Mouse (Mus musculus) forebrain, embryonic 10.5 days (tissue): ENCODE measurements around the gene Ctnna2. TPM values are rescaled to one million over a fixed set of nuclear protein-coding genes. Genes with fewer than 3 reads are reported as not detected.

Experiments used
- DNase-seq: peaks from one replicate; pipeline ENCODE4 v3.0.0-alpha.2; 2017; ENCODE audit warnings: low spot score; ENCODE audit errors: extremely low spot score
- H3K27ac ChIP-seq: fragments of 300-500 bp; sonication (generic); 2 replicates; pipeline ENCODE4 v1.5.1; 2016; ENCODE audit warnings: mild to moderate bottlenecking
- H3K27me3 ChIP-seq: fragments of 300-500 bp; sonication (generic); 2 replicates; pipeline ENCODE4 v1.6.1; 2016; ENCODE audit warnings: mild to moderate bottlenecking; ENCODE audit not compliant: poor library complexity, severe bottlenecking
- H3K36me3 ChIP-seq: fragments of 300-500 bp; sonication (generic); replicated peaks from 2 replicates; pipeline ENCODE4 v1.6.1; 2016; ENCODE audit warnings: mild to moderate bottlenecking, moderate library complexity
- H3K4me1 ChIP-seq: fragments of 300-500 bp; sonication (generic); 2 replicates; pipeline ENCODE4 v1.6.1; 2016
- H3K4me3 ChIP-seq: fragments of 300-500 bp; sonication (generic); 2 replicates; pipeline ENCODE4 v1.5.1; 2016; ENCODE audit warnings: mild to moderate bottlenecking, moderate library complexity
- H3K9me3 ChIP-seq: fragments of 300-500 bp; sonication (generic); 2 replicates; pipeline ENCODE4 v1.6.1; 2016; ENCODE audit warnings: mild to moderate bottlenecking, moderate library complexity
- WGBS: fragments of 180-500 bp; shearing (Covaris S2); methylation state at CpG from one replicate; pipeline ENCODE4 v1.1.7; 2016; 5-methylcytosine and 5-hydroxymethylcytosine counted together
- polyA plus RNA-seq: library from polyadenylated mRNA; unstranded; fragments of >200 nt; fragmentation: Nextera tagmentation; extraction: Ambion mirVana; gene quantifications from 2 replicates; pipeline ENCODE4 v1.2.1, GENCODE M21; 2016

Gene Ctnna2
- polyA plus RNA-seq, 1 experiment from 2014 or later, result 16.1 TPM

- DNase-seq, result no peak
- Histone ChIP-seq H3K27me3 (no peaks in the 10 kb centered on the region), H3K4me3 (no peak overlapping the region), H3K27ac (no peak overlapping the region), H3K9me3 (no peaks in the 10 kb centered on the region), H3K36me3 (no peaks in the 10 kb centered on the region), H3K4me1 (peaks cover 10% of the 10 kb centered on the region)
- WGBS, result 82% methylated on average over 9 of the region's 9 CpGs
Measured at GRCm38 (mm10) chr6:77357748-77358470, 621.6 kb downstream of the Ctnna2 start.

- Histone ChIP-seq H3K4me1 (peaks cover 10% of the 10 kb centered on the region), H3K36me3 (no peaks in the 10 kb centered on the region), H3K9me3 (no peaks in the 10 kb centered on the region), H3K27ac (no peak overlapping the region), H3K4me3 (no peak overlapping the region), H3K27me3 (no peaks in the 10 kb centered on the region)
- no peak for DNase-seq
- 53% methylated on average over 1 of the region's 1 CpGs for WGBS
Measured at GRCm38 (mm10) chr6:77354826-77355225, 624.7 kb downstream of the Ctnna2 start.

GRCm38 (mm10) chr6:77343781-77344180 lies 635.7 kb downstream of the Ctnna2 start:
- Histone ChIP-seq H3K4me3 (no peak overlapping the region), H3K9me3 (no peaks in the 10 kb centered on the region), H3K27me3 (no peaks in the 10 kb centered on the region), H3K36me3 (no peaks in the 10 kb centered on the region), H3K4me1 (peaks cover 22% of the 10 kb centered on the region), H3K27ac (no peak overlapping the region)
- no peak for DNase-seq

GRCm38 (mm10) chr6:77335537-77335936 lies 644.0 kb downstream of the Ctnna2 start:
- Histone ChIP-seq H3K36me3 (no peaks in the 10 kb centered on the region), H3K27ac (no peak overlapping the region), H3K9me3 (no peaks in the 10 kb centered on the region), H3K4me1 (no peaks in the 10 kb centered on the region), H3K27me3 (no peaks in the 10 kb centered on the region), H3K4me3 (no peak overlapping the region)
- no peak for DNase-seq
- 85% methylated on average over 2 of the region's 2 CpGs for WGBS

GRCm38 (mm10) chr6:77324748-77325147 lies 654.8 kb downstream of the Ctnna2 start:
- WGBS, result 88% methylated on average over 3 of the region's 3 CpGs
- no peak overlapping the region for H3K4me3 ChIP-seq
- no peaks in the 10 kb centered on the region for H3K27me3 ChIP-seq
- no peaks in the 10 kb centered on the region for H3K9me3 ChIP-seq
- no peak for DNase-seq
- H3K27ac ChIP-seq, result no peak overlapping the region
- no peaks in the 10 kb centered on the region for H3K4me1 ChIP-seq
- H3K36me3 ChIP-seq, result no peaks in the 10 kb centered on the region

- DNase-seq, result no peak
- no peaks in the 10 kb centered on the region for H3K36me3 ChIP-seq
- no peak overlapping the region for H3K27ac ChIP-seq
- no peaks in the 10 kb centered on the region for H3K4me1 ChIP-seq
- WGBS, result 90% methylated on average over 1 of the region's 1 CpGs
- no peaks in the 10 kb centered on the region for H3K27me3 ChIP-seq
- H3K9me3 ChIP-seq, result no peaks in the 10 kb centered on the region
- H3K4me3 ChIP-seq, result no peak overlapping the region
Measured at GRCm38 (mm10) chr6:77324327-77324726, 655.2 kb downstream of the Ctnna2 start.

GRCm38 (mm10) chr6:77306796-77307195 lies 672.7 kb downstream of the Ctnna2 start:
- no peaks in the 10 kb centered on the region for H3K9me3 ChIP-seq
- DNase-seq, result no peak
- H3K27me3 ChIP-seq, result no peaks in the 10 kb centered on the region
- H3K4me1 ChIP-seq, result peaks cover 16% of the 10 kb centered on the region
- no peak overlapping the region for H3K27ac ChIP-seq
- H3K4me3 ChIP-seq, result no peak overlapping the region
- no peaks in the 10 kb centered on the region for H3K36me3 ChIP-seq
- 96% methylated on average over 3 of the region's 3 CpGs for WGBS

- no peaks in the 10 kb centered on the region for H3K9me3 ChIP-seq
- peaks cover 17% of the 10 kb centered on the region for H3K4me1 ChIP-seq
- no peak overlapping the region for H3K27ac ChIP-seq
- no peaks in the 10 kb centered on the region for H3K36me3 ChIP-seq
- H3K27me3 ChIP-seq, result no peaks in the 10 kb centered on the region
- 93% methylated on average over 1 of the region's 1 CpGs for WGBS
- DNase-seq, result no peak
- H3K4me3 ChIP-seq, result no peak overlapping the region
Measured at GRCm38 (mm10) chr6:77301305-77301704, 678.2 kb downstream of the Ctnna2 start.

- WGBS, result 76% methylated on average over 6 of the region's 6 CpGs
- H3K36me3 ChIP-seq, result no peaks in the 10 kb centered on the region
Measured at GRCm38 (mm10) chr6:77291415-77291814, 688.1 kb downstream of the Ctnna2 start.

GRCm38 (mm10) chr6:77288402-77288801 lies 691.1 kb downstream of the Ctnna2 start:
- Histone ChIP-seq H3K27ac (no peak overlapping the region), H3K4me1 (no peaks in the 10 kb centered on the region; the same call in 1 of the 2 replicates), H3K36me3 (no peaks in the 10 kb centered on the region), H3K4me3 (no peak overlapping the region), H3K27me3 (no peaks in the 10 kb centered on the region), H3K9me3 (no peaks in the 10 kb centered on the region)
- no peak for DNase-seq

More at GRCm38 (mm10) chr6:77291415-77291814, 688.1 kb downstream of the Ctnna2 start:
- no peak overlapping the region for H3K27ac ChIP-seq
- H3K4me3 ChIP-seq, result no peak overlapping the region
- H3K27me3 ChIP-seq, result no peaks in the 10 kb centered on the region
- no peak for DNase-seq
- H3K9me3 ChIP-seq, result no peaks in the 10 kb centered on the region
- H3K4me1 ChIP-seq, result peaks cover 9% of the 10 kb centered on the region; the same call in 1 of the 2 replicates

- H3K27ac ChIP-seq, result no peak overlapping the region
- H3K27me3 ChIP-seq, result no peaks in the 10 kb centered on the region
- H3K4me1 ChIP-seq, result no peaks in the 10 kb centered on the region; the same call in 1 of the 2 replicates
- no peak overlapping the region for H3K4me3 ChIP-seq
- WGBS, result 92% methylated on average over 5 of the region's 5 CpGs
- no peaks in the 10 kb centered on the region for H3K9me3 ChIP-seq
- DNase-seq, result no peak
- H3K36me3 ChIP-seq, result no peaks in the 10 kb centered on the region
Measured at GRCm38 (mm10) chr6:77286317-77286716, 693.2 kb downstream of the Ctnna2 start.

GRCm38 (mm10) chr6:77278794-77279193 lies 700.7 kb downstream of the Ctnna2 start:
- no peak overlapping the region for H3K27ac ChIP-seq
- no peaks in the 10 kb centered on the region for H3K9me3 ChIP-seq
- H3K36me3 ChIP-seq, result no peaks in the 10 kb centered on the region
- 88% methylated on average over 5 of the region's 5 CpGs for WGBS
- no peaks in the 10 kb centered on the region for H3K4me1 ChIP-seq
- no peak overlapping the region for H3K4me3 ChIP-seq
- DNase-seq, result no peak
- H3K27me3 ChIP-seq, result no peaks in the 10 kb centered on the region

GRCm38 (mm10) chr6:77265163-77265562 lies 714.3 kb downstream of the Ctnna2 start:
- Histone ChIP-seq H3K27ac (no peak overlapping the region), H3K9me3 (no peaks in the 10 kb centered on the region), H3K36me3 (no peaks in the 10 kb centered on the region), H3K27me3 (no peaks in the 10 kb centered on the region), H3K4me3 (no peak overlapping the region), H3K4me1 (peaks cover 11% of the 10 kb centered on the region)
- 65% methylated on average over 3 of the region's 3 CpGs for WGBS
- no peak for DNase-seq
